In the genomic region with DNA sequence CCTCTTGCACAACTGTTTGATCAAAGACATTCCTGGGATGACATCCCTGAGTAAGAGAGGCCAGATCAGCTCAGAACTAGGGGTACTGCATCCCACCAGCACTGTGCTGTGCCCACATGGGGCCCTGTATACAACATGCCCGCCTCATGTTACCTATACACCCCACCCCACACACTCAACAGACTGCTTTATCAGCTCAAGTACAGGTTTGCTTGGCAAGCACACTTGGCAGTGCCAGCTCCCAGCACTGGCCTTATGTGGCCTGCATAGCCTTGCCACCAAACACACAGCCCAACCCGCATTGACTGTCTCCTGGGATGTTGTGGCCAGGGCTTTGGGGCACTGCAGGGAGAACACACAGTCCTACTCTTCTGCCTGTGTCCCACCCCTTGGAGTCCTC, we compare ENCODE assay signal across 20 mouse cellular contexts. TPM values are rescaled to one million over a fixed set of nuclear protein-coding genes. Genes with fewer than 3 reads are reported as not detected.
DNase-seq lines count a peak whose midpoint lies in the region; ATAC-seq and TF ChIP-seq lines count a peak whose summit lies in the region.
"Had no signal": no experiment of that assay in that cellular context is flagged by ENCODE, and none has a peak within 500 bp of the region (broad histone marks: within the 10 kb centered on the region; RNA-seq: fewer than 3 reads in every experiment).

No protein-coding gene starts in this region.

- intact Hi-C loops in heart, adult 2 months (cut with DNase I) = no loop called here

- no peak for TF ChIP-seq POLR2A in heart, adult 2 months (IDR thresholded peaks at IDR 0.05; ENCODE audit: insufficient read depth, low read depth, low read length)

- H3K27me3 ChIP-seq in heart, adult 2 months (ENCODE audit: control insufficient read depth, insufficient read depth, low read length) = no peaks in the 10 kb centered on the region
- H3K27me3 ChIP-seq in heart, embryonic 12.5 days (replicated peaks) = no peaks in the 10 kb centered on the region
- no peaks in the 10 kb centered on the region for H3K27me3 ChIP-seq in midbrain, embryonic 11.5 days (ENCODE audit: control insufficient read depth, insufficient read depth, low read length)
- no peaks in the 10 kb centered on the region for H3K27me3 ChIP-seq in midbrain, embryonic 15.5 days (replicated peaks)
- H3K27me3 ChIP-seq in heart, postnatal 0 days (ENCODE audit: control insufficient read depth, insufficient read depth, low read length) = no peaks in the 10 kb centered on the region
- H3K27me3 ChIP-seq: forebrain, embryonic 15.5 days; Patski had no signal

- H3K4me2 ChIP-seq in heart, embryonic 12.5 days = no peak overlapping the region
- no peak overlapping the region for H3K4me2 ChIP-seq in midbrain, embryonic 11.5 days
- no peak overlapping the region for H3K4me2 ChIP-seq in midbrain, embryonic 15.5 days
- H3K4me2 ChIP-seq in heart, postnatal 0 days (ENCODE audit: low read depth, low read length) = no peak overlapping the region
- H3K4me2 ChIP-seq: forebrain, embryonic 15.5 days had no signal

- H3K27ac ChIP-seq in heart, adult 2 months = peak overlapping the region; percentile 43; the same call in 1 of the 2 replicates
- H3K27ac ChIP-seq in heart, embryonic 12.5 days (ENCODE audit: poor library complexity, severe bottlenecking) = no peak overlapping the region
- no peak overlapping the region; the same call in 1 of the 2 replicates for H3K27ac ChIP-seq in midbrain, embryonic 11.5 days (ENCODE audit: low read depth, low read length)
- H3K27ac ChIP-seq in midbrain, embryonic 15.5 days = no peak overlapping the region
- peak overlapping the region; percentile 1; the same call in 1 of the 2 replicates for H3K27ac ChIP-seq in heart, postnatal 0 days (ENCODE audit: low read depth)
- H3K27ac ChIP-seq: forebrain, embryonic 15.5 days; liver, embryonic 14.5 days had no signal

- no peak for ATAC-seq in heart, embryonic 12.5 days (ENCODE audit: insufficient number of reproducible peaks, low FRiP score)
- no peak for ATAC-seq in midbrain, embryonic 11.5 days (ENCODE audit: low FRiP score)
- ATAC-seq in midbrain, embryonic 15.5 days (replicated peaks) = no peak
- peak; percentile 52 for ATAC-seq in heart, postnatal 0 days (ENCODE audit: insufficient read depth, low read depth)
- ATAC-seq: forebrain, embryonic 15.5 days; Patski had no signal

- peak; percentile 47 to 71 for DNase-seq in heart, adult 2 months
- DNase-seq in midbrain, embryonic 11.5 days (ENCODE audit: low spot score, missing footprints) = peak; percentile 78
- DNase-seq in heart, postnatal 0 days (ENCODE audit: low spot score) = no peak
- DNase-seq in frontal cortex, adult 2 months (ENCODE audit: extremely low spot score in 1 of 2, low spot score in 1 of 2) = no peak
- DNase-seq in embryo, embryonic 10 days (ENCODE audit: low spot score) = no peak
- DNase-seq: cerebellum, adult 11 months; kidney, postnatal 10 days; midbrain, embryonic 14.5 days; right cerebral cortex, postnatal 25 days; thymus, postnatal 4 days had no signal

- H3K4me3 ChIP-seq in heart, adult 2 months = no peak overlapping the region
- H3K4me3 ChIP-seq in heart, embryonic 12.5 days = no peak overlapping the region
- no peak overlapping the region for H3K4me3 ChIP-seq in midbrain, embryonic 11.5 days (ENCODE audit: low read depth, low read length)
- no peak overlapping the region for H3K4me3 ChIP-seq in midbrain, embryonic 15.5 days
- no peak overlapping the region for H3K4me3 ChIP-seq in heart, postnatal 0 days (ENCODE audit: low read depth, low read length)
- H3K4me3 ChIP-seq: forebrain, embryonic 15.5 days had no signal

- H3K4me1 ChIP-seq in heart, adult 2 months (ENCODE audit: control insufficient read depth, insufficient read depth, low read length) = peaks cover 6% of the 10 kb centered on the region
- H3K4me1 ChIP-seq in heart, embryonic 12.5 days (replicated peaks) = peaks cover 8% of the 10 kb centered on the region; the same call in 1 of the 2 replicates
- H3K4me1 ChIP-seq in midbrain, embryonic 11.5 days (ENCODE audit: control insufficient read depth, insufficient read depth, low read length) = no peaks in the 10 kb centered on the region; the same call in 1 of the 2 replicates
- H3K4me1 ChIP-seq in midbrain, embryonic 15.5 days = peaks cover 3% of the 10 kb centered on the region; the same call in 1 of the 2 replicates
- H3K4me1 ChIP-seq in heart, postnatal 0 days (ENCODE audit: control insufficient read depth, insufficient read depth) = peaks cover 3% of the 10 kb centered on the region; the same call in 1 of the 2 replicates

- no peaks in the 10 kb centered on the region for H3K9me3 ChIP-seq in heart, embryonic 12.5 days (replicated peaks)
- no peaks in the 10 kb centered on the region for H3K9me3 ChIP-seq in midbrain, embryonic 11.5 days (ENCODE audit: control insufficient read depth, low read length)
- no peaks in the 10 kb centered on the region for H3K9me3 ChIP-seq in midbrain, embryonic 15.5 days
- no peaks in the 10 kb centered on the region for H3K9me3 ChIP-seq in heart, postnatal 0 days (replicated peaks; ENCODE audit: control insufficient read depth, low read length)
- H3K9me3 ChIP-seq: forebrain, embryonic 15.5 days had no signal

- no peak for TF ChIP-seq CTCF in heart, adult 2 months (IDR thresholded peaks at IDR 0.05)
- no peak for TF ChIP-seq CTCF in heart, postnatal 0 days (IDR thresholded peaks at IDR 0.05; ENCODE audit: low read depth)

- TF ChIP-seq EP300 in heart, adult 2 months (IDR thresholded peaks at IDR 0.05; ENCODE audit: insufficient read depth, low read depth, low read length) = peak; percentile 62
- TF ChIP-seq EP300 in heart, postnatal 0 days (IDR thresholded peaks at IDR 0.05; ENCODE audit: low read depth) = no peak

- H3K9ac ChIP-seq in heart, adult 2 months (ENCODE audit: low read depth, low read length) = no peak overlapping the region
- H3K9ac ChIP-seq in heart, embryonic 12.5 days = no peak overlapping the region
- no peak overlapping the region for H3K9ac ChIP-seq in midbrain, embryonic 11.5 days (ENCODE audit: low read length)
- no peak overlapping the region for H3K9ac ChIP-seq in midbrain, embryonic 15.5 days
- H3K9ac ChIP-seq in heart, postnatal 0 days (replicated peaks; ENCODE audit: low read depth, low read length) = no peak overlapping the region
- H3K9ac ChIP-seq: forebrain, embryonic 15.5 days; liver, embryonic 14.5 days had no signal

- H3K36me3 ChIP-seq in heart, adult 2 months (ENCODE audit: control insufficient read depth, insufficient read depth, low read length) = no peaks in the 10 kb centered on the region
- peaks cover 28% of the 10 kb centered on the region for H3K36me3 ChIP-seq in heart, embryonic 12.5 days
- peaks cover 2% of the 10 kb centered on the region; the same call in 1 of the 2 replicates for H3K36me3 ChIP-seq in midbrain, embryonic 11.5 days (ENCODE audit: control insufficient read depth, insufficient read depth, low read length)
- H3K36me3 ChIP-seq in midbrain, embryonic 15.5 days (replicated peaks) = peaks cover 4% of the 10 kb centered on the region; the same call in 1 of the 2 replicates
- H3K36me3 ChIP-seq in heart, postnatal 0 days (replicated peaks; ENCODE audit: control insufficient read depth, insufficient read depth, low read length) = peaks cover 16% of the 10 kb centered on the region; the same call in 1 of the 2 replicates
- H3K36me3 ChIP-seq: forebrain, embryonic 15.5 days had no signal

- H3K79me2 ChIP-seq in heart, adult 2 months (replicated peaks; ENCODE audit: control insufficient read depth, insufficient read depth, low read length) = no peaks in the 10 kb centered on the region

- 40% methylated on average over 2 of the region's 2 CpGs for WGBS in heart, adult 2 months
- WGBS in heart, embryonic 12.5 days = 79% methylated on average over 2 of the region's 2 CpGs
- WGBS in midbrain, embryonic 11.5 days = 72% methylated on average over 2 of the region's 2 CpGs
- WGBS in midbrain, embryonic 15.5 days = 86% methylated on average over 2 of the region's 2 CpGs
- 45% methylated on average over 2 of the region's 2 CpGs for WGBS in heart, postnatal 0 days

RNA-seq across cellular contexts. Expression of a gene that starts 12.1 kb away (rescaled TPM):
- 10 to 100 TPM; 28.3 to 43.6 TPM for total RNA-seq in heart, adult 2 months (2021)
- polyA plus RNA-seq in heart, adult 2 months (2012; rRNA removed) = 27.3 and 31.4 TPM in 2 replicates
- polyA plus RNA-seq in heart, embryonic 12.5 days (2016; fragmentation: Nextera tagmentation; extraction: Ambion mirVana) = 81.2 and 89.9 TPM in 2 replicates
- 285 and 288 TPM in 2 replicates for polyA plus RNA-seq in midbrain, embryonic 11.5 days (2014; fragmentation: Nextera tagmentation; extraction: Ambion mirVana)
- polyA plus RNA-seq in midbrain, embryonic 15.5 days (2015; fragmentation: Nextera tagmentation; extraction: Ambion mirVana) = 39.4 and 40.8 TPM in 2 replicates
- 68.2 and 70.0 TPM in 2 replicates for total RNA-seq in heart, postnatal 0 days (2014; rRNA removed; ENCODE audit: low replicate concordance)
- polyA plus RNA-seq in heart, postnatal 0 days (2015; fragmentation: Nextera tagmentation; extraction: Ambion mirVana) = 58.9 and 61.7 TPM in 2 replicates
- polyA plus RNA-seq in frontal cortex, adult 2 months (2012; rRNA removed) = 29.8 and 36.6 TPM in 2 replicates

RNA-seq across cellular contexts. Expression of a gene that starts 12.7 kb away (rescaled TPM):
- 10 to 100 TPM; 12.5 to 13.1 TPM for total RNA-seq in heart, adult 2 months (2021)
- 12.1 and 15.7 TPM in 2 replicates for polyA plus RNA-seq in heart, adult 2 months (2012; rRNA removed)
- polyA plus RNA-seq in heart, embryonic 12.5 days (2016; fragmentation: Nextera tagmentation; extraction: Ambion mirVana) = 20.1 and 21.4 TPM in 2 replicates
- polyA plus RNA-seq in midbrain, embryonic 11.5 days (2014; fragmentation: Nextera tagmentation; extraction: Ambion mirVana) = 28.0 TPM in 2 replicates
- polyA plus RNA-seq in midbrain, embryonic 15.5 days (2015; fragmentation: Nextera tagmentation; extraction: Ambion mirVana) = 32.2 and 33.6 TPM in 2 replicates
- 5.5 and 15.5 TPM in 2 replicates for total RNA-seq in heart, postnatal 0 days (2014; rRNA removed; ENCODE audit: low replicate concordance)
- polyA plus RNA-seq in heart, postnatal 0 days (2015; fragmentation: Nextera tagmentation; extraction: Ambion mirVana) = 13.6 and 17.6 TPM in 2 replicates
- polyA plus RNA-seq in frontal cortex, adult 2 months (2012; rRNA removed) = 36.5 and 44.2 TPM in 2 replicates

RNA-seq across cellular contexts. Expression of a gene that starts 31.3 kb away (rescaled TPM):
- total RNA-seq in heart, adult 2 months (2021) = not detected
- polyA plus RNA-seq in heart, adult 2 months (2012; rRNA removed) = not detected in 2 replicates
- polyA plus RNA-seq in heart, embryonic 12.5 days (2016; fragmentation: Nextera tagmentation; extraction: Ambion mirVana) = 0.10 TPM in 1 of 2 replicates, not detected in the other
- 89.0 and 104 TPM in 2 replicates for polyA plus RNA-seq in midbrain, embryonic 11.5 days (2014; fragmentation: Nextera tagmentation; extraction: Ambion mirVana)
- 26.7 and 26.8 TPM in 2 replicates for polyA plus RNA-seq in midbrain, embryonic 15.5 days (2015; fragmentation: Nextera tagmentation; extraction: Ambion mirVana)
- not detected in 2 replicates for total RNA-seq in heart, postnatal 0 days (2014; rRNA removed; ENCODE audit: low replicate concordance)
- not detected in 2 replicates for polyA plus RNA-seq in heart, postnatal 0 days (2015; fragmentation: Nextera tagmentation; extraction: Ambion mirVana)
- not detected in 2 replicates for polyA plus RNA-seq in frontal cortex, adult 2 months (2012; rRNA removed)
- total RNA-seq: adrenal gland, postnatal 36 days; granulocyte monocyte progenitor cell, adult 5-6 weeks; layer of hippocampus, postnatal 25 days; neutrophil, adult 5-6 weeks had no signal
- polyA plus RNA-seq: stomach, embryonic 14.5 days had no signal

Comparison
In these comparisons a context has a peak if more than half of its experiments do, and no peak if none do; other contexts are left out.
1. DNase-seq: peak in heart, adult 2 months (2 of 2) and midbrain, embryonic 11.5 days (single experiment); none in heart, postnatal 0 days (single experiment), frontal cortex, adult 2 months (0 of 2) and embryo, embryonic 10 days (single experiment).
2. H3K27ac ChIP-seq: peak in heart, adult 2 months (single experiment) and heart, postnatal 0 days (single experiment); none in heart, embryonic 12.5 days (single experiment), midbrain, embryonic 11.5 days (single experiment) and midbrain, embryonic 15.5 days (single experiment).
3. RNA of a gene that starts 31.3 kb away (polyA plus RNA-seq): 89.0 to 104 TPM in midbrain, embryonic 11.5 days and 26.7 to 26.8 TPM in midbrain, embryonic 15.5 days; 0.10 TPM in heart, embryonic 12.5 days, not detected in heart, adult 2 months, not detected in heart, postnatal 0 days and not detected in frontal cortex, adult 2 months; every median in the first group is over 10 times any median in the second.